Mouse (Mus musculus) urinary bladder, postnatal 14 days (tissue): Measurements from ENCODE around the gene Drd2.

Source experiments
- DNase-seq: peaks from one replicate; pipeline ENCODE4 v3.0.0; 2021; ENCODE audit warnings: low spot score

Drd2 gene

GRCm38 (mm10) chr9:49340136-49341043 is at the start of gene Drd2:
TSS of gene Drd2 (plus strand) at chr9:49340627.
- peak; percentile 4 for DNase-seq

GRCm38 (mm10) chr9:49295101-49295500 is 45.3 kb upstream of the Drd2 start:
- no peak for DNase-seq

- no peak for DNase-seq
Observed at GRCm38 (mm10) chr9:49307576-49307975, 32.9 kb upstream of the Drd2 start.

- DNase-seq, result no peak
Observed at GRCm38 (mm10) chr9:49310821-49311220, 29.6 kb upstream of the Drd2 start.

- DNase-seq, result no peak
Observed at GRCm38 (mm10) chr9:49318638-49319037, 21.8 kb upstream of the Drd2 start.

- peak; percentile 49 for DNase-seq
Observed at GRCm38 (mm10) chr9:49341044-49341365, 578 bp downstream of the Drd2 start.

- DNase-seq, result no peak
Observed at GRCm38 (mm10) chr9:49365763-49366162, 25.3 kb downstream of the Drd2 start.

- no peak for DNase-seq
Observed at GRCm38 (mm10) chr9:49373946-49374345, 33.5 kb downstream of the Drd2 start.

GRCm38 (mm10) chr9:49379962-49380361 is 39.5 kb downstream of the Drd2 start:
- no peak for DNase-seq

GRCm38 (mm10) chr9:49384041-49384440 is 43.6 kb downstream of the Drd2 start:
- no peak for DNase-seq

- no peak for DNase-seq
Observed at GRCm38 (mm10) chr9:49384855-49385254, 44.4 kb downstream of the Drd2 start.

GRCm38 (mm10) chr9:49385301-49385700 is 44.9 kb downstream of the Drd2 start:
- no peak for DNase-seq

- no peak for DNase-seq
Observed at GRCm38 (mm10) chr9:49386119-49386518, 45.7 kb downstream of the Drd2 start.

GRCm38 (mm10) chr9:49392242-49392641 is 51.8 kb downstream of the Drd2 start:
- no peak for DNase-seq

- no peak for DNase-seq
Observed at GRCm38 (mm10) chr9:49396006-49396405, 55.6 kb downstream of the Drd2 start.

- no peak for DNase-seq
Observed at GRCm38 (mm10) chr9:49403711-49404110, 63.3 kb downstream of the Drd2 start.

GRCm38 (mm10) chr9:49407028-49407427 is 66.6 kb downstream of the Drd2 start:
- no peak for DNase-seq

GRCm38 (mm10) chr9:49410621-49411020 is 70.2 kb downstream of the Drd2 start:
- DNase-seq, result no peak

GRCm38 (mm10) chr9:49423866-49424265 is 83.4 kb downstream of the Drd2 start:
- no peak for DNase-seq

- no peak for DNase-seq
Observed at GRCm38 (mm10) chr9:49425585-49425984, 85.2 kb downstream of the Drd2 start.

GRCm38 (mm10) chr9:49426921-49427320 is 86.5 kb downstream of the Drd2 start, which contains the start of gene Ankk1:
TSS of gene Ankk1 (minus strand) at chr9:49427021.
- DNase-seq, result no peak

- peak; percentile 24 for DNase-seq
Observed at GRCm38 (mm10) chr9:49427478-49427877, 87.1 kb downstream of the Drd2 start.

GRCm38 (mm10) chr9:49442621-49443020 is 102.2 kb downstream of the Drd2 start:
- no peak for DNase-seq

GRCm38 (mm10) chr9:49450491-49450890 is 110.1 kb downstream of the Drd2 start:
- no peak for DNase-seq
